Mouse (Mus musculus): ENCODE measurements at regions not wholly inside any gene's neighbourhood (a gene's known extent, or its start where the extent isn't known, plus 50 kb on each side); places are given as distances from the start of the nearest gene placed in this dataset.

GRCm38 (mm10) chr3:147101053-147101764 lies 249.0 kb downstream of the Ttll7 start:
- no peak for DNase-seq (ENCODE audit: extremely low spot score, low spot score)
- Histone ChIP-seq H3K4me1 (peaks cover 42% of the 10 kb centered on the region), H3K4me3 (no peak overlapping the region), H3K36me3 (replicated peaks) (no peaks in the 10 kb centered on the region), H3K27ac (no peak overlapping the region), H3K9me3 (no peaks in the 10 kb centered on the region), H3K27me3 (ENCODE audit: poor library complexity, severe bottlenecking) (peaks cover 37% of the 10 kb centered on the region)
- 66% methylated on average over 7 of the region's 7 CpGs for WGBS

GRCm38 (mm10) chr3:147101765-147102113 lies 249.6 kb downstream of the Ttll7 start:
- no peak for DNase-seq (ENCODE audit: extremely low spot score, low spot score)
- WGBS: 70% methylated on average over 3 of the region's 3 CpGs
- H3K4me3 ChIP-seq: no peak overlapping the region
- peaks cover 42% of the 10 kb centered on the region for H3K4me1 ChIP-seq
- H3K27me3 ChIP-seq (ENCODE audit: poor library complexity, severe bottlenecking): peaks cover 37% of the 10 kb centered on the region
- H3K9me3 ChIP-seq: no peaks in the 10 kb centered on the region
- no peaks in the 10 kb centered on the region for H3K36me3 ChIP-seq (replicated peaks)
- H3K27ac ChIP-seq: no peak overlapping the region

- Histone ChIP-seq H3K9me3 (no peaks in the 10 kb centered on the region), H3K27me3 (ENCODE audit: poor library complexity, severe bottlenecking) (peaks cover 31% of the 10 kb centered on the region), H3K27ac (no peak overlapping the region), H3K4me1 (peaks cover 36% of the 10 kb centered on the region), H3K4me3 (no peak overlapping the region), H3K36me3 (replicated peaks) (no peaks in the 10 kb centered on the region)
- 69% methylated on average over 7 of the region's 7 CpGs for WGBS
- no peak for DNase-seq (ENCODE audit: extremely low spot score, low spot score)
These were observed 251.3 kb downstream of the Ttll7 start for GRCm38 (mm10) chr3:147103428-147103827.

- H3K27me3 ChIP-seq (ENCODE audit: poor library complexity, severe bottlenecking): no peaks in the 10 kb centered on the region
- no peaks in the 10 kb centered on the region for H3K4me1 ChIP-seq
- no peak overlapping the region for H3K4me3 ChIP-seq
- H3K36me3 ChIP-seq (replicated peaks): no peaks in the 10 kb centered on the region
- DNase-seq (ENCODE audit: extremely low spot score, low spot score): no peak
- no peak overlapping the region for H3K27ac ChIP-seq
- no peaks in the 10 kb centered on the region for H3K9me3 ChIP-seq
- 93% methylated on average over 4 of the region's 4 CpGs for WGBS
These were observed 265.4 kb downstream of the Ttll7 start for GRCm38 (mm10) chr3:147117609-147118008.

GRCm38 (mm10) chr3:147118092-147118491 lies 265.9 kb downstream of the Ttll7 start:
- H3K9me3 ChIP-seq: no peaks in the 10 kb centered on the region
- H3K27me3 ChIP-seq (ENCODE audit: poor library complexity, severe bottlenecking): no peaks in the 10 kb centered on the region

GRCm38 (mm10) chr3:147118622-147119021 lies 266.5 kb downstream of the Ttll7 start:
- H3K4me3 ChIP-seq: no peak overlapping the region
- no peaks in the 10 kb centered on the region for H3K9me3 ChIP-seq
- H3K27me3 ChIP-seq (ENCODE audit: poor library complexity, severe bottlenecking): no peaks in the 10 kb centered on the region
- DNase-seq (ENCODE audit: extremely low spot score, low spot score): no peak
- H3K27ac ChIP-seq: no peak overlapping the region
- no peaks in the 10 kb centered on the region for H3K4me1 ChIP-seq
- 89% methylated on average over 6 of the region's 6 CpGs for WGBS
- H3K36me3 ChIP-seq (replicated peaks): no peaks in the 10 kb centered on the region

More at GRCm38 (mm10) chr3:147118092-147118491, 265.9 kb downstream of the Ttll7 start:
- DNase-seq (ENCODE audit: extremely low spot score, low spot score): no peak
- Histone ChIP-seq H3K4me1 (no peaks in the 10 kb centered on the region), H3K27ac (no peak overlapping the region), H3K36me3 (replicated peaks) (no peaks in the 10 kb centered on the region), H3K4me3 (no peak overlapping the region)
- 81% methylated on average over 5 of the region's 5 CpGs for WGBS

- Histone ChIP-seq H3K27ac (no peak overlapping the region), H3K36me3 (replicated peaks) (no peaks in the 10 kb centered on the region), H3K9me3 (no peaks in the 10 kb centered on the region), H3K27me3 (ENCODE audit: poor library complexity, severe bottlenecking) (no peaks in the 10 kb centered on the region), H3K4me3 (no peak overlapping the region), H3K4me1 (no peaks in the 10 kb centered on the region)
- DNase-seq (ENCODE audit: extremely low spot score, low spot score): no peak
- WGBS: 84% methylated on average over 6 of the region's 6 CpGs
These were observed 269.7 kb downstream of the Ttll7 start for GRCm38 (mm10) chr3:147121826-147122225.

- DNase-seq (ENCODE audit: extremely low spot score, low spot score): no peak
- WGBS: 70% methylated on average over 6 of the region's 6 CpGs
- H3K36me3 ChIP-seq (replicated peaks): no peaks in the 10 kb centered on the region
These were observed 275.6 kb downstream of the Ttll7 start for GRCm38 (mm10) chr3:147127740-147128139.

GRCm38 (mm10) chr3:147132830-147133229 lies 280.7 kb downstream of the Ttll7 start:
- no peak for DNase-seq (ENCODE audit: extremely low spot score, low spot score)
- peaks cover 2% of the 10 kb centered on the region for H3K4me1 ChIP-seq
- H3K27ac ChIP-seq: no peak overlapping the region
- no peaks in the 10 kb centered on the region for H3K36me3 ChIP-seq (replicated peaks)
- H3K27me3 ChIP-seq (ENCODE audit: poor library complexity, severe bottlenecking): no peaks in the 10 kb centered on the region
- no peaks in the 10 kb centered on the region for H3K9me3 ChIP-seq
- H3K4me3 ChIP-seq: no peak overlapping the region
- WGBS: 95% methylated on average over 13 of the region's 13 CpGs

More at GRCm38 (mm10) chr3:147127740-147128139, 275.6 kb downstream of the Ttll7 start:
- Histone ChIP-seq H3K27ac (no peak overlapping the region), H3K27me3 (ENCODE audit: poor library complexity, severe bottlenecking) (no peaks in the 10 kb centered on the region), H3K9me3 (no peaks in the 10 kb centered on the region), H3K4me3 (no peak overlapping the region), H3K4me1 (peaks cover 6% of the 10 kb centered on the region)

- Histone ChIP-seq H3K27ac (no peak overlapping the region), H3K36me3 (replicated peaks) (no peaks in the 10 kb centered on the region), H3K4me3 (no peak overlapping the region), H3K27me3 (ENCODE audit: poor library complexity, severe bottlenecking) (no peaks in the 10 kb centered on the region), H3K9me3 (no peaks in the 10 kb centered on the region), H3K4me1 (no peaks in the 10 kb centered on the region)
- DNase-seq (ENCODE audit: extremely low spot score, low spot score): no peak
- WGBS: 91% methylated on average over 13 of the region's 13 CpGs
These were observed 281.2 kb downstream of the Ttll7 start for GRCm38 (mm10) chr3:147133408-147133807.

- no peak overlapping the region for H3K4me3 ChIP-seq
- H3K27ac ChIP-seq: no peak overlapping the region
- no peaks in the 10 kb centered on the region for H3K36me3 ChIP-seq (replicated peaks)
- DNase-seq (ENCODE audit: extremely low spot score, low spot score): no peak
- H3K4me1 ChIP-seq: peaks cover 6% of the 10 kb centered on the region
- H3K27me3 ChIP-seq (ENCODE audit: poor library complexity, severe bottlenecking): no peaks in the 10 kb centered on the region
- H3K9me3 ChIP-seq: no peaks in the 10 kb centered on the region
- WGBS: 55% methylated on average over 3 of the region's 3 CpGs
These were observed 288.2 kb downstream of the Ttll7 start for GRCm38 (mm10) chr3:147140414-147140813.

- H3K27ac ChIP-seq: no peak overlapping the region
- no peaks in the 10 kb centered on the region for H3K4me1 ChIP-seq
- no peak overlapping the region for H3K4me3 ChIP-seq
- no peaks in the 10 kb centered on the region for H3K27me3 ChIP-seq (ENCODE audit: poor library complexity, severe bottlenecking)
- no peaks in the 10 kb centered on the region for H3K36me3 ChIP-seq (replicated peaks)
- no peaks in the 10 kb centered on the region for H3K9me3 ChIP-seq
- DNase-seq (ENCODE audit: extremely low spot score, low spot score): no peak
- WGBS: 75% methylated on average over 3 of the region's 3 CpGs
These were observed 301.3 kb downstream of the Ttll7 start for GRCm38 (mm10) chr3:147153456-147153855.

- no peak for DNase-seq (ENCODE audit: extremely low spot score, low spot score)
- 75% methylated on average over 2 of the region's 2 CpGs for WGBS
- H3K9me3 ChIP-seq: no peaks in the 10 kb centered on the region
These were observed 301.8 kb downstream of the Ttll7 start for GRCm38 (mm10) chr3:147153998-147154397.

GRCm38 (mm10) chr3:147163126-147163525 lies 311.0 kb downstream of the Ttll7 start:
- 0 out of 2 replicates have a peak, but pooled peaks cover 5% of the 10 kb centered on the region for H3K4me1 ChIP-seq
- no peak for DNase-seq (ENCODE audit: extremely low spot score, low spot score)

More at GRCm38 (mm10) chr3:147153998-147154397, 301.8 kb downstream of the Ttll7 start:
- Histone ChIP-seq H3K36me3 (replicated peaks) (no peaks in the 10 kb centered on the region), H3K27me3 (ENCODE audit: poor library complexity, severe bottlenecking) (no peaks in the 10 kb centered on the region), H3K4me3 (no peak overlapping the region), H3K27ac (no peak overlapping the region), H3K4me1 (no peaks in the 10 kb centered on the region)

More at GRCm38 (mm10) chr3:147163126-147163525, 311.0 kb downstream of the Ttll7 start:
- Histone ChIP-seq H3K9me3 (no peaks in the 10 kb centered on the region), H3K27ac (no peak overlapping the region), H3K4me3 (no peak overlapping the region), H3K27me3 (ENCODE audit: poor library complexity, severe bottlenecking) (no peaks in the 10 kb centered on the region), H3K36me3 (replicated peaks) (no peaks in the 10 kb centered on the region)
- WGBS: 94% methylated on average over 10 of the region's 10 CpGs

Measured in forebrain, embryonic 10.5 days (tissue).